Mouse (Mus musculus) heart, adult 2 months (tissue): ENCODE results near the gene Pde11a. TPM values are rescaled to one million over a fixed set of nuclear protein-coding genes. Genes with fewer than 3 reads are reported as not detected.

Experiments used
- DNase-seq, 2 experiments: peaks; one replicate each; pipeline ENCODE4 v3.0.0; 2021
- H3K27ac ChIP-seq: fragments of 200-600 bp; 2 replicates; pipeline ENCODE4 v1.8.1; 2022
- H3K27me3 ChIP-seq: fragments of 200-500 bp; 2 replicates; pipeline ENCODE4 v1.6.1; 2012; ENCODE audit warnings: mild to moderate bottlenecking, low read length, inconsistent platforms, mixed read lengths; ENCODE audit not compliant: control insufficient read depth, insufficient read depth
- H3K36me3 ChIP-seq: fragments of 200-500 bp; 2 replicates; pipeline ENCODE4 v1.6.1; 2012; ENCODE audit warnings: low read length, inconsistent platforms; ENCODE audit not compliant: control insufficient read depth, insufficient read depth
- H3K4me1 ChIP-seq: fragments of 200-500 bp; 2 replicates; pipeline ENCODE4 v1.6.1; 2011; ENCODE audit warnings: low read length; ENCODE audit not compliant: control insufficient read depth, insufficient read depth
- H3K4me3 ChIP-seq: fragments of 200-600 bp; 2 replicates; pipeline ENCODE4 v1.8.1; 2022
- H3K79me2 ChIP-seq: fragments of 200-500 bp; replicated peaks from 2 replicates; pipeline ENCODE4 v1.6.1; 2012; ENCODE audit warnings: mild to moderate bottlenecking, inconsistent platforms, low read length, moderate library complexity, mixed read lengths; ENCODE audit not compliant: control insufficient read depth, insufficient read depth
- H3K9ac ChIP-seq: fragments of 200-500 bp; 2 replicates; pipeline ENCODE4 v1.6.1; 2012; ENCODE audit warnings: low read depth, mild to moderate bottlenecking, control low read depth, inconsistent platforms, low read length, mixed read lengths
- CTCF ChIP-seq: fragments of 200-600 bp; IDR thresholded peaks from 2 replicates; pipeline ENCODE4 v1.8.1; 2022; ENCODE audit warnings: antibody characterized with exemption, mild to moderate bottlenecking, moderate library complexity
- EP300 ChIP-seq: fragments of 200-500 bp; IDR thresholded peaks from 2 replicates; pipeline ENCODE4 v1.6.1; 2011; ENCODE audit warnings: low read depth, low read length, control low read depth; ENCODE audit not compliant: insufficient read depth
- POLR2A ChIP-seq: fragments of 200-500 bp; IDR thresholded peaks from 2 replicates; pipeline ENCODE4 v1.6.1; 2011; ENCODE audit warnings: mild to moderate bottlenecking, low read depth, low read length, control low read depth; ENCODE audit not compliant: insufficient read depth
- WGBS: fragments of 180-500 bp; shearing (Covaris S2); methylation state at CpG from one replicate; pipeline ENCODE4 v1.1.7; 2018; 5-methylcytosine and 5-hydroxymethylcytosine counted together
- intact Hi-C: fragments of 180-260 bp; cut with DNase I; formaldehyde crosslinking; loops from one replicate; pipeline ENCODE4 v1.15.1; 2025
- polyA plus RNA-seq: library from polyadenylated mRNA; depleted of rRNA; stranded (reverse); fragments of >200 nt; gene quantifications from 2 replicates; pipeline ENCODE4 v1.2.3, GENCODE M21; 2012
- total RNA-seq, 2 experiments: library from RNA; stranded (reverse); gene quantifications; 2 replicates each; pipeline ENCODE4 v1.2.3; 2021

Pde11a gene
- total and polyA plus RNA-seq, 3 experiments = 0.12 to 1.4 (median 1.2) TPM

DNA sequence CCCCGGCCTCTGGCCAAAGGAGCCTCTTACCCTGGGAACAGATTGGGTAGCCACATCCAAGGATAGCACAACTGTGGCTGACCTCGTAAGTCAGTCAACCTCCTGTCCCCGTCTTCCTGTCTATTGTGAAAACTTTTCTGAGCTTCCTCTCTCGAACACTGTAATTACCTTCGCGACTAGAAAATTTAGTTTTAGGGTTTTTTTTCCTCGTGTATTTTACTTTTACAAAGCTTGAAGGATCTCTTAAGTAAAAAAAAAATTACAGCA is 32.0 kb upstream of the Pde11a start:
- intact Hi-C loops = no loop called here
- H3K27me3 ChIP-seq = no peaks in the 10 kb centered on the region
- H3K9ac ChIP-seq = peak overlapping the region; percentile 88
- 2% methylated on average over 7 of the region's 7 CpGs for WGBS
- H3K36me3 ChIP-seq = peaks cover 13% of the 10 kb centered on the region
- H3K4me1 ChIP-seq = no peaks in the 10 kb centered on the region; the same call in 1 of the 2 replicates
- DNase-seq = no peak
- no peak for TF ChIP-seq EP300
- TF ChIP-seq POLR2A = no peak
- TF ChIP-seq CTCF = no peak
- H3K27ac ChIP-seq = peak overlapping the region; percentile 67
- peak overlapping the region; percentile 96 for H3K4me3 ChIP-seq
- H3K79me2 ChIP-seq = peaks cover 6% of the 10 kb centered on the region; the same call in 1 of the 2 replicates

DNA sequence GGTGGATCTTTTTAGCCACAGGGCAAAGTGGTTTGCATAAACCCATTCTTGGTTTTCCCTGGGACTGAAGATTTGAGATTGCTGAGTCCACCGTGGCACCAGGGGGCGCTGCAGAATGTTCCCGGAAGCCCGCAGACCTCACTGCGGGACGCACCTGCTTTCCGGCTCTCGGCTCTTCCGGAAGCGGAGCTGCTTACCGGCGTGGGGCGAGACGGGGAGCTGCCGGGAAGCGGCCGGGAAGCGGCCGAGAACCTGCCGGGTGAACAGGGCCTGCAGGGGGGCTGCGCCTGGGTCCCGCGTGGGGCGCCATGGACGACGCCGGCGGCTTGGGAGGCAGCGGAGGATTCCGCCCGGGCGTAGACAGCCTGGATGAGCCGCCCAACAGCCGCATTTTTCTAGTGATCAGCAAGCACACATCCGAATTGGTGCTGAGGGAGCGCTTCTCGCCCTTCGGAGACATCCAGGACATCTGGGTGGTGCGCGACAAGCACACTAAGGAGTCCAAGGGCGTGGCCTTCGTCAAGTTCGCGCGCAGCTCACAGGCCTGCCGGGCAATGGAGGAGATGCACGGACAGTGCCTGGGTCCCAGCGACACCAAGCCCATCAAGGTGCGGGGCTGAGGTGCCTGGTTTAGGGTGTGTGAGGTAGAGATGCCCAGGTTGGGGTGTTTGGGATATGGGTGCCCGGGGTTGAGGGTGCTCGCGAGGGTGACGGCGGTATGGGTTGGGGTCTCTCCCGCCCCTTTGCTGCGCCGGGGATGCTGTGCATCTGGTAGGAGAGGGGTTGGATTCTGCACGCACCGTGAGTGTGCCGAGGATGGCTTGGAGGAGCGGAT is 31.5 kb upstream of the Pde11a start, which contains the start of gene Rbm45:
Rbm45 (plus strand) TSS at position 164 of the 835 bp plus-strand sequence.
- Histone ChIP-seq H3K9ac (peak within 1 kb of the TSS; percentile 88), H3K4me1 (no peaks in the 10 kb centered on the region; the same call in 1 of the 2 replicates), H3K27me3 (no peaks in the 10 kb centered on the region), H3K79me2 (peaks cover 6% of the 10 kb centered on the region; the same call in 1 of the 2 replicates), H3K36me3 (peaks cover 13% of the 10 kb centered on the region), H3K4me3 (peak within 1 kb of the TSS; percentile 96), H3K27ac (peak within 1 kb of the TSS; percentile 67)
- TF ChIP-seq EP300 (no peak), POLR2A (0 out of 2 replicates have a peak, but pooled peaks have one; percentile 31), CTCF (no peak; the same call in 1 of the 2 replicates)
- intact Hi-C loops = loop anchor here (1.0 to 2.0 kb wide), 2 partner anchors 37 to 248 kb away; partner anchors contain the start of gene Osbpl6
- peak; percentile 88 to 91 for DNase-seq
- WGBS = under 1% methylated on average over 61 of the region's 61 CpGs

DNA sequence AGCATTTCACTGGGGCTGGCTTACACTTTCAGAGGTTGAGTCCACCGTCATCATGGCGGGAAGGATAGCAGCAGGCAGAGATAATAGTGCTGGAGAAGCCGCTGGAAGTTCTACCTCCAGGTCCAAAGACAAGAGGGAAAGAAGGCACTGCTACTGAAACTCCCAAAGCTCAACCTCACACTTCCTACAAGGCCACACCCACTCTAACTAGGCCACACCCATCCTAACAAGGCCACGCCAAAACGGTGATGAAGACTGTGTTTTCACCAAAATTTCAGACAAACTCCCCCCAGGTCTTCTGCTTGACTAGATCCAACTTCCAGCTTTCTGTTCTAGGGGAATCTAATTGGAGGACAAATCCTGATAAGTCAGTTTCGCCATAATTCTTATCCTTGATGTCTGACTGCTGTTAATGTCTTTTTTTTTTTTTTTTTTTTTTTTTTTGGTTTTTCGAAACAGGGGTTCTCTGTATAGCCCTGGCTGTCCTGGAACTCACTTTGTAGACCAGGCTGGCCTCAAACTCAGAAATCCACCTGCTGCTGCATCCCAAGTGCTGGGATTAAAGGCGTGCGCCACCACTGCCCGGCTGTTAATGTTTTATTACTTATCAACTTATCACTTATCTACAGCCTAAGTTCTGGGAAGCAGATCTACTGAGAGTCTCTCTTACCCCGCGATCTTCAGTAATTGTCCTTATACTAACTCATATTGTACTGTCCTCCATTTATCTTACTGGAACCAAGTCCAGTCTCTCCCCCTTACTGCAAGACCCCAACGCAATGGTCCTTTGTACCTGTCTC is 30.5 kb upstream of the Pde11a start:
- intact Hi-C loops = loop anchor here (1.0 to 2.0 kb wide), 2 partner anchors 38 to 249 kb away; partner anchors contain the start of gene Osbpl6
- H3K4me1 ChIP-seq = no peaks in the 10 kb centered on the region; the same call in 1 of the 2 replicates
- no peak overlapping the region for H3K9ac ChIP-seq
- 62% methylated on average over 13 of the region's 13 CpGs for WGBS
- H3K36me3 ChIP-seq = peaks cover 11% of the 10 kb centered on the region
- no peak overlapping the region for H3K27ac ChIP-seq
- peaks cover 6% of the 10 kb centered on the region; the same call in 1 of the 2 replicates for H3K79me2 ChIP-seq
- no peak for DNase-seq
- no peaks in the 10 kb centered on the region for H3K27me3 ChIP-seq
- H3K4me3 ChIP-seq = no peak overlapping the region
- no peak for TF ChIP-seq POLR2A
- TF ChIP-seq CTCF = no peak
- no peak for TF ChIP-seq EP300

DNA sequence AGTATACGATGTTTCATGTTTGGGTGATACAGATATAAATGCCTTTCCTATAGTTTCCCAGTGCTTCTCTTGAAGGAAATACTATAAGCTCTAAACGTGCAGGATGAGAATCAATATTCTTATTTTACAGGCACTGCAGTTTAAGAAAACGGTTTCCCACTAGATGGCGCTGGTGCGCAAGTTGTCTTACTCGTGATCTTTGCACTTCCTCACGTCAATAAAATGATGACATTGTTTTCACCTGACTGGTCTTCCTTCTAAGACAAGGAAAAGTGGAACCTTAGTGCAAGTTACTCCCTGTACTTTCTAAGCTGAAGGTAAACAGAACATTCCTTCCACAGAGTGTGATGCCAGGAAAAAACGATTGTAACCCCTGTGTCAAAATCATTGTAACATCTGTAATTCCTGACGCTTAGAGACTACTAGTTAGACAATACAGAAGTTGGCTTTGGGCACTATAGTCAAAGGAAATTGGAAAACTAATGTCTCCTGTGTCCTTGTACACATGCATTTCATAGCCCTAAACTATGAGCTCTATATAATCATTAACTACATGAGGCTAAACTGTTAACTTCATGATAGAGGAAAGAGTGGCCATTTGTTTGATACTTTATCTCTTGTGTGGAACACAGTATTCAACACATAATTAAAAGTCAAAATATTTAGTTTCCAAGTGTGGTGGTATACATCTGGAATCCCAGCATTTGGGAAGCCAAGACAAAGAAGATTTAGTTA is 28.8 kb upstream of the Pde11a start:
- DNase-seq = peak; percentile 61 to 81
- Histone ChIP-seq H3K36me3 (peaks cover 8% of the 10 kb centered on the region), H3K79me2 (peaks cover 6% of the 10 kb centered on the region; the same call in 1 of the 2 replicates), H3K4me1 (no peaks in the 10 kb centered on the region; the same call in 1 of the 2 replicates), H3K27me3 (no peaks in the 10 kb centered on the region), H3K9ac (no peak overlapping the region), H3K4me3 (no peak overlapping the region), H3K27ac (no peak overlapping the region)
- intact Hi-C loops = no loop called here
- WGBS = 13% methylated on average over 9 of the region's 9 CpGs
- peak; percentile 90 for TF ChIP-seq CTCF
- TF ChIP-seq EP300 = no peak

DNA sequence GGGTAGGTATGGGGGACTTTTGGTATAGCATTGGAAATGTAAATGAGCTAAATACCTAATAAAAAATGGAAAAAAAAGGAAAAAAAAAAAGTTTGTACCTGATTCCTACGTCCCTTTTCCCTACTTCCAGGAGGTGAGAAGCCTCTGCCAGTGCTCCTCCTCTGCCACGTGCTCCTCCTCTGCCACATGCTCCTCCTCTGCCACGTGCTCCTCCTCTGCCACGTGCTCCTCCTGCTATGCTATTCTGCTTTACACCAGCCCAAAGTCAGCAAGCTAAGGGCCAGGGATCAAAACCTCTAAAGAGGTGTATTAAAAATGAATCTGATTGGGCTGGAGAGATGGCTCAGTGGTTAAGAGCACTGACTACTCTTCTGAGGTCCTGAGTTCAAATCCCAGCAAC is 27.2 kb upstream of the Pde11a start:
- Histone ChIP-seq H3K9ac (no peak overlapping the region), H3K27ac (no peak overlapping the region), H3K4me1 (no peaks in the 10 kb centered on the region), H3K79me2 (peaks cover 4% of the 10 kb centered on the region; the same call in 1 of the 2 replicates), H3K36me3 (no peaks in the 10 kb centered on the region), H3K4me3 (no peak overlapping the region), H3K27me3 (no peaks in the 10 kb centered on the region)
- DNase-seq = no peak
- WGBS = 61% methylated on average over 4 of the region's 4 CpGs
- intact Hi-C loops = no loop called here
- no peak for TF ChIP-seq CTCF
- no peak for TF ChIP-seq POLR2A
- TF ChIP-seq EP300 = no peak
